Mouse (Mus musculus) lung, adult 2 months (tissue): ENCODE results near the gene Anxa6. TPM values are rescaled to one million over a fixed set of nuclear protein-coding genes. Genes with fewer than 3 reads are reported as not detected.

ENCODE experiments used
- DNase-seq: peaks from one replicate; pipeline ENCODE4 v3.0.0; 2022
- H3K4me1 ChIP-seq: fragments of 200-500 bp; 2 replicates; pipeline ENCODE4 v1.6.1; 2011; ENCODE audit warnings: low read length; ENCODE audit not compliant: control insufficient read depth, insufficient read depth
- H3K4me3 ChIP-seq: fragments of 200-500 bp; replicated peaks from 2 replicates; pipeline ENCODE3; 2011; ENCODE audit warnings: low read depth, mild to moderate bottlenecking, control low read depth, low read length; ENCODE audit errors: extremely low read depth
- CTCF ChIP-seq: fragments of 200-500 bp; IDR thresholded peaks from 2 replicates; pipeline ENCODE4 v1.5.1; 2011; ENCODE audit warnings: mild to moderate bottlenecking, low read length, control low read depth; ENCODE audit not compliant: insufficient read depth
- POLR2A ChIP-seq: fragments of 200-500 bp; IDR thresholded peaks from 2 replicates; pipeline ENCODE4 v1.6.1; 2011; ENCODE audit warnings: low read depth, mild to moderate bottlenecking, control low read depth, low read length, borderline replicate concordance; ENCODE audit errors: extremely low read depth
- WGBS: fragments of 180-500 bp; shearing (Covaris S2); methylation state at CpG from one replicate; pipeline ENCODE4 v1.1.7; 2018; 5-methylcytosine and 5-hydroxymethylcytosine counted together
- polyA plus RNA-seq: library from polyadenylated mRNA; depleted of rRNA; stranded (reverse); fragments of >200 nt; gene quantifications from 2 replicates; pipeline ENCODE4 v1.2.3, GENCODE M21; 2012

The Anxa6 gene
- polyA plus RNA-seq, 1 experiment: 170 TPM

DNA sequence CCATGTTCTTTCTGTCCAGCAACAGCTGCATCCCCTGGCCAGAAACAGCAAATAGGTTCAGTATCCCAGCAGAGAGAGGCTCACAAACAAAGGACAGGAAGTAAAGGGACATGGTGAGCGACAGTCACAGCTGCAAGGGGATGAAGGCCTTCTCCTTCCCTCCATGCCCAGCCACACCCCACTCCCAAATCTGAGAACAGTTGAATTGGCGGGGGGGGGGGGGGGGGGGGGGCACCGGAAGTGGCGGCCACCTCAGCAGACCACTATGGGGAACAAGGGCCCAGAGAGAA lies 1.3 kb downstream of the Anxa6 start:
- WGBS: 1% methylated on average over 4 of the region's 4 CpGs
- peaks cover 12% of the 10 kb centered on the region for H3K4me1 ChIP-seq
- no peak for TF ChIP-seq CTCF
- no peak for TF ChIP-seq POLR2A
- DNase-seq: no peak
- H3K4me3 ChIP-seq: peak overlapping the region; percentile 59

DNA sequence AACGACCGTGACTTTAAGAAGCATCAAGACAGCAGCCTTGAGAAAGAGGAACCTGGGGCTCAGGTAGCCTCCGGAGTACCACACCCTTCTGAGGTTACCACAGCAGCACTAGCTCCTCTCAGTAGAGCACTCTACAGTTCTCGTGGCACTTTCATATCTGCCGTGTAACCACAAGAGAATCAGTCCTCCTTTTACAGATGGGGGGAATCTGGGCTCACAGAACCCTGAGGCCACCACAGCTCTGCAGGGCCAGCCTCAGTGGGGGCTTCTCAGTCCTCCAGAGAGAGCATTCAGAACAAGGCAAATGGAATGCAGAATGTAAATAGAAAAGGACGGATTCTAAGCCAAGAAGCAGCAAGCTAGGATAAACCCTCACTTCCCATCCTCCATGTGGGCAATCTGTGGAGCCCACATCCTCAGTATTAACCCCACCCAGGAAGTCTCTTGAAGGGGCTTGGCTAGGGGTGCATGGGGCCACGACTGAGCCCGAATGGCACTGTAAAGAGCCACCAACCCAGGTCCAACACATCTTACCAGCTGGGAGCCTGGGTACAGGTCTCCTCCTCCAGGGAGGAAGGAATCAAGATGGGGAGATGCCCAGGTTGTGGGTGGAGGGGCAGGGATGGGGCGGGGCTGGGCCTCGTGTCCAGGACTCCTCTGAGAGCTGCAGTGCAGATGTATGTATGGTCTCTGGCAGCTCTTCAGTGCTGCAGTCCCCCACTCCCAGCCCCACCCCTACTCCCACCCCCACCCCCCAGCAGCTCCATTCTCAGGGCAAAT lies 1.8 kb downstream of the Anxa6 start:
- DNase-seq: no peak

DNA sequence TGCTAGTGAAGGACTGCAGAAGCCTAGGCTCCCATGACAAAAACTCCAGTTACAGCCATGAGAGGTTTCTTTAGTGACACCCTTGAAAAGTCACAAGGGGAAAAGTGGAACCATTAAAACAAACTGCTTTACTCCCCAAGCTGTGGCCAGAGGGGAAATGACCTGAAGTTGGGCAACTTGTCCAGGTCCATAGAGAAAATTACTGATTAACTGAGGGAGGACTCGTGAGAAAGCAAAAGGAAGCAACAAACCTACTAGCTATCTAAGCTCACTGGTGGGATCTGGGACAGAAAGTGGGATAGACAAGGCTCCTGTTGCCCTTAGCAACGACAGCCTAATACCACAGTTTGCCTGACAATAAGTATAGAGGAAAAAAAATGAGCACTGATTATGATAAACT lies 4.7 kb downstream of the Anxa6 start:
- WGBS: 49% methylated on average over 2 of the region's 2 CpGs
- H3K4me1 ChIP-seq: peaks cover 33% of the 10 kb centered on the region

More for the DNA sequence above, 1.8 kb downstream of the Anxa6 start:
- H3K4me3 ChIP-seq: no peak overlapping the region
- WGBS: 8% methylated on average over 10 of the region's 10 CpGs
- peaks cover 18% of the 10 kb centered on the region for H3K4me1 ChIP-seq
- TF ChIP-seq POLR2A: no peak
- TF ChIP-seq CTCF: no peak

DNA sequence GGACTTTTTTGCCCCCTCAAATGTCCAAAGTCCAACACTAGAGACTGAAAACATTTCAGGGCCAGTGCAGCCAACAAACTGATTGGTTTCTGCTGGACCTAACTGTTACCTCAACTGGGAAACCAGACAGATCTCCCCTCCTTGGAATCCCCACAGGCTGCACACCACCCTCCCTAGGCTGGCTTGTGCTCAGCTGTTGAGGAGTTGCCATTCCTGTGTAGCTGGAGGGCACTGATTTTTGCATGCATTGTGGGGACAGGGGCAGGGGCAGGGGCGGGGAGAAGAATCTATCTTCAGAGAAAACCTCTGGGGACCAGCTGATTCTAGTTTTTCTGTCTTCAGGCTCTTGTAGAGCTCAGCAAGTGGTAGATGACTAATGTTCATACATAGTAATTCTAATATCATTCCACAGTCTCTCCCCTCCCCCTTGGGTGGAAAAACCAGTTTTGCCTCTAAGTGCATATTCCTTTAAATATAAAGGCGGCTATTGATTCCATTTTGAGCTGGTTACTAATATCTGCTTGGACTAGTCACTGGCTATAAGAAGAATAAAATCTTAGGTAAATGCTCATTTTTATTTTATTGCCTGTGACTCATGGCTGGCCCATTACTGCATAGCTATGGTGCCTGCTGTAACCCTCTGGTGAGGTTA lies 5.9 kb downstream of the Anxa6 start:
- no peak for DNase-seq
- WGBS: 63% methylated on average over 2 of the region's 2 CpGs
- peaks cover 45% of the 10 kb centered on the region for H3K4me1 ChIP-seq
- TF ChIP-seq POLR2A: no peak
- TF ChIP-seq CTCF: no peak
- no peak overlapping the region for H3K4me3 ChIP-seq

More for the DNA sequence above, 4.7 kb downstream of the Anxa6 start:
- DNase-seq: no peak
- no peak overlapping the region for H3K4me3 ChIP-seq
- TF ChIP-seq CTCF (no peak), POLR2A (no peak)

DNA sequence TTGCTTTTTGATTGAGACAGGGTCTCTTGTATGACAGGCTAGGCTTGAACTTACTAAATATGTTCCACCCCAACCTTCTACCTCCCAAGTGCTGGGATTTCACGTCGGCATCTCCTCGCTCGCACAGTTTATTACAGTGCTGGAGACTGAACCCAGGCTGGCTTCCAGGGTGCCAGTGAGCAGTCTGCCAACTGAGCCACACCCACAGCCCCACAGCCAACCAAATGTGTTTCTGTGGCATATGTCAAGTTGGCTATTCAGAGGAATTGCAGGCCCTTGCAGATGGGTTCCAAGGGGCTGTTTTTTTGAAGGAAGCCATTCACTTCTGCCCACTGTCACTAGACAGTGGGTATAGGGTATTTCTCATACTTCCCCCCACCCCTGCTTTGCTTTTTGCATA lies 7.3 kb downstream of the Anxa6 start:
- TF ChIP-seq CTCF (no peak), POLR2A (no peak)
- no peak for DNase-seq
- Histone ChIP-seq H3K4me3 (no peak overlapping the region), H3K4me1 (peaks cover 46% of the 10 kb centered on the region)
- WGBS: 17% methylated on average over 4 of the region's 4 CpGs

DNA sequence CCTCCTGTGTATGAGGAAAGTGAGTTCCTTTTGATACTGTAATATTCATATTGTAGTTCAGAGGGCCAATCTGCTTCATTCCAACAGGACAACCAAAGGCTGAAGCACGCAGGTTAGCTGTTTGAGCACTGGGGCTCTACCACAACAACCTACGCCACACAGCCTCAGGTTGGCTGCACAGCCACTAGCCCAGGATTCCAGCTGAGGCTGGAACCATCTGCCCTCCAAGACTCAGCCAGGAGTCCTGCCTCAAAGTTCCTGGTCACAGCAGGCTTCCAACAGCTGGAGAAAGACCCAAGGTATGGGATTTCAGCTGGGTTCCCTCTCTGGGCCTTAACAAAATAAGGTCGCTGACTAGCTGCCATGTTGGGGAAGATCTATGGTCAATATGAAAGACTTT lies 9.7 kb downstream of the Anxa6 start:
- Histone ChIP-seq H3K4me3 (no peak overlapping the region), H3K4me1 (peaks cover 49% of the 10 kb centered on the region)
- TF ChIP-seq CTCF (no peak), POLR2A (no peak)
- DNase-seq: no peak
- 33% methylated on average over 3 of the region's 3 CpGs for WGBS

DNA sequence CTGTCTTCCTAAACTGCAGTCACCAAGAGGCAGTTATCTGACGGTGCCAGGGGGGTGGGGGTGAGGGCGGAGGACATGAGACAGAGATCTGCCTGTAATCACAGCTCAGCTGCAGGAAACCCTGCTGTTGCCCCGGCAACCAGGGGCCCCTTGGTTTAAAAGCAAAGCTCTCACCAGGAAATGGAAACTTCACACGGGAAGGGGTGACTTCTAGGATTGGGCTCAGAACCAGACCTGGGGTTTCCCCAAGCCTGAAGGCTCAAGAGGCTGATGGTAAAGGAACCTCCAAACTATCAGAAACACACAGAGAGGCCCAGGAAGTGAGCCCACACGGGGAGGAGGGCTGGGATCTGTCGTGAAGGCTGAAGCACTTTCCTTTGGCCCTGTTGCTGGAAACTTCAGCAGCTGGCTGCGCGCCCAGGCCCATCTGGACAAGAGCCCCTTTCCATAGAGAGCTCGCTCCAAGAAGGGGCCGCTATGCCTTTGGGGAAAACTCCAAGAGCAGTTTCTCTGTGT lies 10.1 kb downstream of the Anxa6 start:
- peak; percentile 84 for DNase-seq
- peaks cover 49% of the 10 kb centered on the region for H3K4me1 ChIP-seq
- H3K4me3 ChIP-seq: no peak overlapping the region
- 1% methylated on average over 10 of the region's 10 CpGs for WGBS
- no peak for TF ChIP-seq CTCF
- no peak for TF ChIP-seq POLR2A

DNA sequence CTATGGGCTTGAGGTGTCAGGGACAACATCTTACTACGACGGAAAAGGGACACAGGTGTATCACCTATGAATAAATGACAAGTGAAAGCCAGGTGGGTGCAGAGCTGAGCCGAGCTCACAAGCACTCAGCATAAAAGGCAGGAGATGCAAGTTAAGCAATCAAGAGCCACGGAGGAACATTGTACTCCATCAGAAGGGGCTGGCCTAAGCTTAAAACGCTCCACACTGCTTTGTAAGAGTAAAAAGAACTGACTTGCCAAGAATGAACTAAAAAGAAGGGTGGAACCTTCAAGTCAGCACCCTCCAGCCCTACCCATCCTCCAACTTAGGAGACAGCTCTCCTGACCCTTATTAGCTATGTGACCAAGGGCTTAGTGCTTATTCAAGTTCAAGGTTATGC lies 10.7 kb downstream of the Anxa6 start:
- DNase-seq: no peak
- Histone ChIP-seq H3K4me1 (peaks cover 49% of the 10 kb centered on the region), H3K4me3 (no peak overlapping the region)
- WGBS: 21% methylated on average over 5 of the region's 5 CpGs
- TF ChIP-seq POLR2A (no peak), CTCF (no peak)

DNA sequence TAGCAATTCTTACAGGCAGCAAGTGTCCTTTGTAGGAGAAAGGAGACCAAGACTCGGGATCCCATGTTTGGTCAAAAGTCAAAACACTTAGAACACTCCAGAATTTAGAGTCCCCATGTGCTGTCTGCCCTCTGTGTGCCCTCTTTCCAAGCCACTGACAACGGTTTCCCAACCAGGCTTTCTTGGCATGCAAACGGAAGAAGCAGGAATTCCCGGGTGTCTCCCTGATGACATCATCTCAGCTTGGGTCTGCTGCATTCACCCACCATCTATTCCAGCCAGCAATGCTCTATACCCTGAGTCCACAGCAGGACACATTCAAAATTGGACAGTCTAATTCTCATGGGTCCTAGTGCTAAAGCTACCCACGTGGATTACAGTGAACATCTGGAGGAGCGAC lies 11.4 kb downstream of the Anxa6 start:
- DNase-seq: no peak

DNA sequence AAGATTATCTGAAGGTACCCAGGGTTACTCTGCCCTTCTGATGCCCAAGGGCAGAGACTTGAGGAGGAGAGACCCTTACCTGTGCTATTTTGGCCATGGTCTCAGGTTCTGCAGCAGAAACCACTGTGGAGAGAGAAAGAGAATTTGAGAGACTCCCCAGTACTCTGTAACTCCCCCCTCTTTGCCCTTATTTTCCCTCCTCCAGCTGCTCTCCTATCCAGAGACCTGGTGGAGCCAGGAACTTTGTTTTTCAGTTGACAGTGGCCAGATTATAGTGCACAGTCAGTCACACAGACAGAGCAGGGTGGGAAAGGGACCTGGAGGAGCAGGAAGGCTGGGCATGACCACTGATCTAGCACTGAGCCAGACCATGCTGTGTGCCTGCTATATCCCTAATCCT lies 11.8 kb downstream of the Anxa6 start:
- TF ChIP-seq POLR2A (no peak), CTCF (no peak)
- no peak for DNase-seq
- peaks cover 44% of the 10 kb centered on the region for H3K4me1 ChIP-seq
- H3K4me3 ChIP-seq: no peak overlapping the region

More for the DNA sequence above, 11.4 kb downstream of the Anxa6 start:
- 24% methylated on average over 6 of the region's 6 CpGs for WGBS
- peaks cover 48% of the 10 kb centered on the region for H3K4me1 ChIP-seq
- no peak overlapping the region for H3K4me3 ChIP-seq
- TF ChIP-seq POLR2A (no peak), CTCF (no peak)
